Mouse (Mus musculus) c-Kit-positive CD71-positive TER-119-negative erythroid progenitor cells, embryonic 14.5 days (primary cell): Measurements from ENCODE around the gene Olfr1391.
"Not testable (repeated sequence)": the region's sequence is repeated elsewhere in the genome, so short reads cannot be mapped to it uniquely, and the experiment has no call there.

Experiments used
- DNase-seq: peaks from one replicate; pipeline ENCODE4 v3.0.0-alpha.2; 2013; ENCODE audit warnings: low read depth

Olfr1391 gene

GRCm38 (mm10) chr11:49322442-49322841 is at the start of gene Olfr1391:
Gene Olfr1391, plus strand, starts transcription at chr11:49322742.
- no peak for DNase-seq

GRCm38 (mm10) chr11:49273834-49274519 is 48.6 kb upstream of the Olfr1391 start:
- no peak for DNase-seq

DNA sequence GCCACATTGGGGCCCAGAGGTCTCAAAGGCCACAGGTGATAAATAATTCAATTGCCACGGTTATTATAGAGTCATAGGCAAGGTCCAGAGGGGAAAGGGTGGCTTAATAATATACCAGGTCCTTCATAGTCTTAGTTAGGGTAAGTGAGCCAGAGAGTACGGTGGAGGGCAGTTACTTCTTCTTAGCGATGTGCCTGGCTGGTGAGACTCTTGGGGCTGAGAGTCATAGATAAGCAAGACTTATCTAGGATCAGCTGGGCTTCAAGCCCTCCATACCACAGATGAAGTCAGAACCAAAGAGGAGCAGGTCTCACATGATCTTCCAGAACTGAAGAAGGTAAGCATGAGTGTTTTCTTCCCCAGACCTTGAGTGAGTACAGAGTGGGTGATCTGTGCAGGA is 44.3 kb upstream of the Olfr1391 start, which contains the start of gene Olfr1393:
TSS of gene Olfr1393 (plus strand) at position 83 of the 400 bp plus-strand sequence.
- no peak for DNase-seq

GRCm38 (mm10) chr11:49284982-49285381 is 37.6 kb upstream of the Olfr1391 start, which contains the start of gene Olfr1392:
Gene Olfr1392, plus strand, starts transcription at chr11:49285282.
- not testable (repeated sequence) for DNase-seq

- DNase-seq: no peak
These were observed 35.3 kb upstream of the Olfr1391 start for GRCm38 (mm10) chr11:49287251-49287650.

- DNase-seq: no peak
These were observed 29.8 kb upstream of the Olfr1391 start for GRCm38 (mm10) chr11:49292777-49293176.

GRCm38 (mm10) chr11:49304441-49304840 is 18.1 kb upstream of the Olfr1391 start, which contains the start of gene Olfr10:
Gene Olfr10, plus strand, starts transcription at chr11:49304741.
- DNase-seq: no peak

DNA sequence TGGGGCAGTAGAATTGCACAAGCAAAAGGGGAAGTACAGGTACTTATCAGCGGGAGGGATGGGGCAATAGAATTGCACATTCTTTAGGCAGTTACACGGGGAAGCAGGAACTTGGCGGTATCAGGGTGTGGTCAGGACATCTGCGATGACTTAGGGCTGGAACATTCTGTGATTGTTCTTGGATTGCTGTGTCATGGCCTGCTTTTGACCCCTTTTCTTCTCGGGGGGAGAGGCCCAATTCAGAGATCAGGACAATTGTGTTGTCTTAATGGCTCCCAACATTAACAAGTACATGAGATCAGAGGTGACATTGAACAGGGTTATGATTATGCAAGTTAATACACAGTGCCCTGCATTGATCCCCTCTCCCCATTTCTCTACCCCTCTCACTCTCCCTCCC is 14.0 kb upstream of the Olfr1391 start:
- DNase-seq: not testable (repeated sequence)

DNA sequence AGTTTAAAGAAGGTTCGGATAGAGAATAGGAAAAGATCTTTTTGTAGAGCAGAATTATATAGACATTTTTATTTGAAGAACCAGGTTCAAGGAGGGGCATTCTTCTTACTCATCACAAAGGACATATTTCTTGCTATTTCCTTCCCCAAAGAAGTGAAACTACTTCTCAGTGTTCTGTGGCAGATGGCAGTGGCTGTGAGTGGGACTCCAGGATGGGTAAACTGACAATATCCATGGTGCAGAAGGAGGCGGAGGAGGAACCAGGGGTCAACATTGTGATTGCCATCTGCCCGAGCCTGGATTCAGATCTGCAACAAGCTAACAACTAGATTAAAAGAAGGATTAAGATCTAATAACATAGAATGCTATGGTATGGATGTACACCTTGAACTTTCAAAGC is 4.2 kb downstream of the Olfr1391 start:
- no peak for DNase-seq

- DNase-seq: no peak
These were observed 7.1 kb downstream of the Olfr1391 start for GRCm38 (mm10) chr11:49329686-49330085.

DNA sequence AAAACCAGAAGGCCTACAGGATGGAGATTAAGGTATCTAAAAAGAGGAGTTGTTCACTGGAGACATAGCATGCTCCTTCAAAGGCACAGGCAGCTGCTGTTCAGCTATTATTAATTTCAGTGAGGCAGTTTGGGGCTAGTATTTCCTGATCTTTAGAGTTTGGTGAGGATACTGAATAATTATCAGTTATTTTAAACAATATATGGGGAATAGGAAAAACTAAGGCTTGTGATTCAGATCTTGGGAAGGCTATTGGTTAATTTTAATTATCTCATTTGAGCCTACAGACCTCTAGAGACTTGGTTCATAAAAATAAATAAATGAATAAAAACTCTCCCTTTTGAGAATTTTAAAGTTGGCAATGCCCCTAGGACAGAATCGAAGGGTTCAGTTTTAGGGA is 12.3 kb downstream of the Olfr1391 start, which contains the start of gene Olfr1390:
TSS of gene Olfr1390 (plus strand) at position 301 of the 400 bp plus-strand sequence.
- no peak for DNase-seq

DNA sequence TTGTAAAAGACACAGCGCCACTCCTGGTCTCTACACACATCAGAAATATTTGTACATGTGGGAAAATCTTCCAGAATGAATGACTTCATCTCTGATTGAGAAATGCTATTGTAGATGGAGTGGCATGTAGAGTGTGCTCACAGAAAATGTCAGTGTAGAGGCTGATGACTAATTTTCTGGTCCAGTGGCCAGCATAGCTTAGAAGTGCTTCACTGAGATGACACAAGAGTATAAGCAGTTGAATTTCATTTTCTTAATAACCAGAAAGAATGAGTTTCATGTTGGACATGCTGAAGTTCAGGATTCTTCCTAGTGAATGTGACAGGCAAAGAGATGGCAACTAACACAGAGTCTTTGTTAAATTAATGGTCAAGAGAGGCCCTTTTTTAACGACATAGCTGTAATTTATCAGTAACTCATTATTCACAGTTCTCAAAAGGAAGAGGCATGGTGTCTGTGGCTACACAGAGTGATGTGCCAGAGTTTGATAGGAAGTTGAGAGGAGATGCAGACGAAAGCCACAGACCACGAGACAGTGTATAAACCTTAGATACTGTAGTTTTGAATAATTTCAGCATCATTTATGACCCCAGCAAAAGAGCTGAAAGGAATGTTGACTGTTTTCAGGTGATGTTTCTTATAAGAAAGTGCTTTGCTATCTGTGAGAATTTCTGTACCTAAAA is 14.7 kb downstream of the Olfr1391 start:
- DNase-seq: no peak
